Mouse (Mus musculus) testis, adult 10 weeks (tissue): ENCODE measurements around the gene Dgke. TPM values are rescaled to one million over a fixed set of nuclear protein-coding genes. Genes with fewer than 3 reads are reported as not detected.

Experiments
- polyA plus RNA-seq: library from polyadenylated mRNA; stranded (reverse); fragments of 350-450 nt; fragmentation: Illumina TruSeq; extraction: RNeasy Lipid Tissue Mini Kit (QIAGEN cat#74804); gene quantifications from one replicate; pipeline ENCODE4 v1.2.3, GENCODE M21; 2014; ENCODE audit warnings: low read depth, low replicate concordance

The Dgke gene
- polyA plus RNA-seq = 9.3 TPM

GRCm38 (mm10) chr11:89066750-89067149 is at the start of gene Dgke:
Gene Dgke, minus strand, starts transcription at chr11:89066850.

GRCm38 (mm10) chr11:89073541-89073940 is 6.9 kb upstream of the Dgke start, which contains the start of gene Gm525:
Gene Gm525, plus strand, starts transcription at chr11:89073841.

GRCm38 (mm10) chr11:88998974-88999722 is 67.5 kb downstream of the Dgke start, which contains the start of gene Trim25:
Gene Trim25, plus strand, starts transcription at chr11:88999376.

Other genes starting within 250 kb of the Dgke start
- gene Akap1, start 202.3 kb downstream of the Dgke start, polyA plus RNA-seq = 91.0 TPM
- 20.4 TPM for gene Scpep1, start 111.4 kb downstream of the Dgke start, polyA plus RNA-seq
- 0.81 TPM for gene Elobl, start 99.9 kb downstream of the Dgke start, polyA plus RNA-seq
- gene Coil, start 96.6 kb downstream of the Dgke start, polyA plus RNA-seq = 137 TPM
- 4.3 TPM for gene Trim25, start 67.5 kb downstream of the Dgke start, polyA plus RNA-seq
- gene Gm525, start 7.0 kb upstream of the Dgke start, polyA plus RNA-seq = 6.2 TPM
- gene Nog, start 235.5 kb upstream of the Dgke start, polyA plus RNA-seq = not detected